Mouse (Mus musculus) hindbrain, embryonic 15.5 days (tissue): Measurements from ENCODE around the gene Lrrn4cl. TPM values are rescaled to one million over a fixed set of nuclear protein-coding genes. Genes with fewer than 3 reads are reported as not detected.
A peak's percentile ranks its signal among the peaks of the same experiment; 100 is the strongest.
"Not testable (repeated sequence)": the region's sequence is repeated elsewhere in the genome, so short reads cannot be mapped to it uniquely, and the experiment has no call there.

ENCODE experiments used
- ATAC-seq: fragments of 200-750 bp; cut with Nextera tagmentation; 2 replicates; pipeline ENCODE4 v1.8.0; 2017; ENCODE audit warnings: low read depth, moderate number of reproducible peaks, moderate TSS enrichment; ENCODE audit not compliant: low FRiP score
- H3K27ac ChIP-seq: fragments of 300-500 bp; sonication (generic); replicated peaks from 2 replicates; pipeline ENCODE4 v1.5.1; 2015; ENCODE audit warnings: mild to moderate bottlenecking, inconsistent platforms
- H3K27me3 ChIP-seq: fragments of 300-500 bp; sonication (generic); 2 replicates; pipeline ENCODE4 v1.6.1; 2015; ENCODE audit warnings: control low read depth, inconsistent platforms
- H3K36me3 ChIP-seq: fragments of 300-500 bp; sonication (generic); 2 replicates; pipeline ENCODE4 v1.6.1; 2015; ENCODE audit warnings: control low read depth, inconsistent platforms
- H3K4me1 ChIP-seq: fragments of 300-500 bp; sonication (generic); replicated peaks from 2 replicates; pipeline ENCODE4 v1.6.1; 2015; ENCODE audit warnings: control low read depth, inconsistent platforms
- H3K4me2 ChIP-seq: fragments of 300-500 bp; sonication (generic); 2 replicates; pipeline ENCODE4 v1.6.1; 2015; ENCODE audit warnings: moderate library complexity, mild to moderate bottlenecking, inconsistent platforms
- H3K4me3 ChIP-seq: fragments of 300-500 bp; sonication (generic); 2 replicates; pipeline ENCODE4 v1.5.1; 2015; ENCODE audit warnings: mild to moderate bottlenecking, inconsistent platforms
- H3K9ac ChIP-seq: fragments of 300-500 bp; sonication (generic); 2 replicates; pipeline ENCODE4 v1.6.1; 2015; ENCODE audit warnings: inconsistent platforms
- H3K9me3 ChIP-seq: fragments of 300-500 bp; sonication (generic); 2 replicates; pipeline ENCODE4 v1.6.1; 2016; ENCODE audit warnings: control low read depth, inconsistent platforms
- WGBS: fragments of 180-500 bp; shearing (Covaris S2); methylation state at CpG from one replicate; pipeline ENCODE4 v1.1.7; 2015; 5-methylcytosine and 5-hydroxymethylcytosine counted together
- polyA plus RNA-seq: library from polyadenylated mRNA; unstranded; fragments of >200 nt; fragmentation: Nextera tagmentation; extraction: Ambion mirVana; gene quantifications from 2 replicates; pipeline ENCODE4 v1.2.1, GENCODE M21; 2015

The Lrrn4cl gene
- polyA plus RNA-seq, 1 experiment from 2014 or later = 0.61 TPM

GRCm38 (mm10) chr19:8888511-8889385, 38.2 kb downstream of the Lrrn4cl start, which contains the start of the genes 1810009A15Rik and Gm49416:
TSS of gene 1810009A15Rik (plus strand) at chr19:8888853.
TSS of gene Gm49416 (plus strand) at chr19:8888926.
- H3K27ac ChIP-seq = peak within 1 kb of the TSS; percentile 86
- H3K36me3 ChIP-seq = 0 out of 2 replicates have a peak, but pooled peaks cover 6% of the 10 kb centered on the region
- H3K4me2 ChIP-seq = peak within 1 kb of the TSS; percentile 79
- no peaks in the 10 kb centered on the region for H3K27me3 ChIP-seq
- H3K9ac ChIP-seq = peak within 1 kb of the TSS; percentile 69
- under 1% methylated on average over 58 of the region's 58 CpGs for WGBS
- peak; percentile 95 for ATAC-seq
- peak within 1 kb of the TSS; percentile 57 for H3K4me3 ChIP-seq
- no peaks in the 10 kb centered on the region for H3K9me3 ChIP-seq
- H3K4me1 ChIP-seq = peaks cover 23% of the 10 kb centered on the region

GRCm38 (mm10) chr19:8892829-8893766, 42.5 kb downstream of the Lrrn4cl start, which contains the start of gene Ints5:
TSS of gene Ints5 (plus strand) at chr19:8893005.
- Histone ChIP-seq H3K4me1 (peaks cover 28% of the 10 kb centered on the region), H3K4me3 (peak within 1 kb of the TSS; percentile 62), H3K36me3 (0 out of 2 replicates have a peak, but pooled peaks cover 11% of the 10 kb centered on the region), H3K9me3 (no peaks in the 10 kb centered on the region), H3K4me2 (peak within 1 kb of the TSS; percentile 84), H3K9ac (peak within 1 kb of the TSS; percentile 83), H3K27me3 (no peaks in the 10 kb centered on the region), H3K27ac (peak within 1 kb of the TSS; percentile 87)
- peak; percentile 43 for ATAC-seq
- 3% methylated on average over 54 of the region's 54 CpGs for WGBS

GRCm38 (mm10) chr19:8895397-8895960, 44.9 kb downstream of the Lrrn4cl start:
- Histone ChIP-seq H3K27me3 (no peaks in the 10 kb centered on the region), H3K4me1 (peaks cover 29% of the 10 kb centered on the region), H3K27ac (no peak overlapping the region), H3K4me2 (no peak overlapping the region), H3K4me3 (no peak overlapping the region), H3K36me3 (0 out of 2 replicates have a peak, but pooled peaks cover 10% of the 10 kb centered on the region), H3K9ac (no peak overlapping the region), H3K9me3 (no peaks in the 10 kb centered on the region)
- no peak for ATAC-seq
- 92% methylated on average over 9 of the region's 9 CpGs for WGBS

- H3K4me1 ChIP-seq = peaks cover 29% of the 10 kb centered on the region
- WGBS = 94% methylated on average over 5 of the region's 5 CpGs
- not testable (repeated sequence) for H3K36me3 ChIP-seq, H3K4me3 ChIP-seq, ATAC-seq, H3K27me3 ChIP-seq, H3K9ac ChIP-seq, H3K9me3 ChIP-seq, H3K27ac ChIP-seq, H3K4me2 ChIP-seq
Measured at GRCm38 (mm10) chr19:8896231-8896630, 45.7 kb downstream of the Lrrn4cl start.

GRCm38 (mm10) chr19:8897211-8897864, 46.8 kb downstream of the Lrrn4cl start:
- 16% methylated on average over 21 of the region's 21 CpGs for WGBS
- H3K9ac ChIP-seq = peak overlapping the region; percentile 84
- peak overlapping the region; percentile 66 for H3K4me2 ChIP-seq
- not testable (repeated sequence) for H3K27me3 ChIP-seq, H3K9me3 ChIP-seq
- H3K4me3 ChIP-seq = peak overlapping the region; percentile 60
- peaks cover 29% of the 10 kb centered on the region for H3K4me1 ChIP-seq
- H3K36me3 ChIP-seq = peaks cover 11% of the 10 kb centered on the region
- peak overlapping the region; percentile 81 for H3K27ac ChIP-seq
- peak; percentile 43 for ATAC-seq

GRCm38 (mm10) chr19:8897865-8898495, 47.4 kb downstream of the Lrrn4cl start, which contains the start of gene Ganab:
TSS of gene Ganab (plus strand) at chr19:8898071.
- peak within 1 kb of the TSS; percentile 60 for H3K4me3 ChIP-seq
- under 1% methylated on average over 53 of the region's 53 CpGs for WGBS
- peak within 1 kb of the TSS; percentile 81 for H3K27ac ChIP-seq
- ATAC-seq = peak; percentile 98
- H3K4me1 ChIP-seq = peaks cover 29% of the 10 kb centered on the region
- H3K9me3 ChIP-seq = no peaks in the 10 kb centered on the region
- H3K9ac ChIP-seq = peak within 1 kb of the TSS; percentile 84
- H3K4me2 ChIP-seq = peak within 1 kb of the TSS; percentile 66
- no peaks in the 10 kb centered on the region for H3K27me3 ChIP-seq
- H3K36me3 ChIP-seq = peaks cover 16% of the 10 kb centered on the region

- Histone ChIP-seq H3K9me3 (no peaks in the 10 kb centered on the region), H3K27me3 (no peaks in the 10 kb centered on the region), H3K9ac (peak overlapping the region; percentile 84), H3K4me2 (peak overlapping the region; percentile 66), H3K4me1 (peaks cover 25% of the 10 kb centered on the region), H3K4me3 (peak overlapping the region; percentile 60), H3K27ac (peak overlapping the region; percentile 81), H3K36me3 (peaks cover 21% of the 10 kb centered on the region)
- ATAC-seq = no peak
- WGBS = 15% methylated on average over 13 of the region's 13 CpGs
Measured at GRCm38 (mm10) chr19:8898576-8898975, 48.0 kb downstream of the Lrrn4cl start.

GRCm38 (mm10) chr19:8899079-8899478, 48.5 kb downstream of the Lrrn4cl start:
- Histone ChIP-seq H3K9ac (peak overlapping the region; percentile 84), H3K4me3 (peak overlapping the region; percentile 60), H3K4me2 (peak overlapping the region; percentile 66), H3K36me3 (peaks cover 25% of the 10 kb centered on the region), H3K27ac (no peak overlapping the region), H3K27me3 (no peaks in the 10 kb centered on the region), H3K4me1 (peaks cover 20% of the 10 kb centered on the region), H3K9me3 (no peaks in the 10 kb centered on the region)
- ATAC-seq = no peak
- 63% methylated on average over 3 of the region's 3 CpGs for WGBS

- WGBS = 96% methylated on average over 5 of the region's 5 CpGs
- Histone ChIP-seq H3K36me3 (peaks cover 58% of the 10 kb centered on the region), H3K27me3 (no peaks in the 10 kb centered on the region), H3K4me1 (peaks cover 11% of the 10 kb centered on the region), H3K9ac (no peak overlapping the region), H3K27ac (no peak overlapping the region), H3K4me3 (no peak overlapping the region), H3K4me2 (no peak overlapping the region), H3K9me3 (no peaks in the 10 kb centered on the region)
- ATAC-seq = no peak
Measured at GRCm38 (mm10) chr19:8903412-8903811, 52.8 kb downstream of the Lrrn4cl start.
